Mouse (Mus musculus) testis, adult 2 months (tissue): ENCODE measurements around the gene Col4a1. TPM values are rescaled to one million over a fixed set of nuclear protein-coding genes. Genes with fewer than 3 reads are reported as not detected.
A peak's percentile ranks its signal among the peaks of the same experiment; 100 is the strongest.

Experiments
- H3K27ac ChIP-seq: fragments of 200-500 bp; 2 replicates; pipeline ENCODE4 v1.5.1; 2012; ENCODE audit warnings: low read depth, low read length; ENCODE audit not compliant: control insufficient read depth, insufficient read depth
- H3K27me3 ChIP-seq: fragments of 200-500 bp; 2 replicates; pipeline ENCODE4 v1.6.1; 2012; ENCODE audit warnings: mild to moderate bottlenecking, low read length, moderate library complexity; ENCODE audit not compliant: control insufficient read depth, insufficient read depth
- H3K36me3 ChIP-seq: fragments of 200-500 bp; 2 replicates; pipeline ENCODE4 v1.6.1; 2012; ENCODE audit warnings: mild to moderate bottlenecking, low read length; ENCODE audit not compliant: control insufficient read depth, insufficient read depth
- H3K4me1 ChIP-seq: fragments of 200-500 bp; 2 replicates; pipeline ENCODE4 v1.6.1; 2012; ENCODE audit warnings: low read length; ENCODE audit not compliant: control insufficient read depth, insufficient read depth
- H3K4me3 ChIP-seq: fragments of 200-500 bp; 2 replicates; pipeline ENCODE4 v1.5.1; 2012; ENCODE audit warnings: low read depth, mild to moderate bottlenecking, low read length, moderate library complexity, mixed read lengths; ENCODE audit not compliant: control insufficient read depth
- CTCF ChIP-seq: fragments of 200-500 bp; IDR thresholded peaks from 2 replicates; pipeline ENCODE4 v1.5.1; 2012; ENCODE audit warnings: low read depth, mild to moderate bottlenecking, inconsistent platforms, low read length, moderate library complexity; ENCODE audit not compliant: control insufficient read depth, insufficient read depth, insufficient replicate concordance
- POLR2A ChIP-seq: fragments of 200-500 bp; IDR thresholded peaks from 2 replicates; pipeline ENCODE4 v1.6.1; 2012; ENCODE audit warnings: low read depth, mild to moderate bottlenecking, inconsistent platforms, low read length, moderate library complexity; ENCODE audit not compliant: control insufficient read depth
- polyA plus RNA-seq: library from polyadenylated mRNA; depleted of rRNA; stranded (reverse); fragments of >200 nt; gene quantifications from 2 replicates; pipeline ENCODE4 v1.2.3, GENCODE M21; 2012

Col4a1 gene
- polyA plus RNA-seq, 1 experiment = 18.8 TPM

DNA sequence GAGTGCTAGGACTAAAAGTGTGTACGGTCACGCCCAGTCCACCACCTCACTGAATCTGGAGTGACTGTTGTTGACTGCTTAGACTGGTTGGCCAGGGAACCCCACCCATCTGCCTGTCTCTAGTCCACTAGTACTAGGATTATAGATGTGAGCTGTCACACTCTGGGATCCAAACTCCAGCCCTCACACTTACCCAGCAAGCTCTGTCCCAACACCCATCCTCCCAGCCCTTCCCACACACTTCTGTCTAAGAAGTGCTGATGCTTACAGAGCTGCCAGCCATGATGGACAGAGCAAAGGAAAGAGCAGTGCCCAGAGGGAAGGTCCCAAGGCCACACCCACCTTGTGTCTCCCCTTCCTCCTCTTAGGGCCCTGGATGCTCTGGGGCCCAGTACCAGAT is 127.0 kb downstream of the Col4a1 start:
- no peaks in the 10 kb centered on the region for H3K36me3 ChIP-seq

DNA sequence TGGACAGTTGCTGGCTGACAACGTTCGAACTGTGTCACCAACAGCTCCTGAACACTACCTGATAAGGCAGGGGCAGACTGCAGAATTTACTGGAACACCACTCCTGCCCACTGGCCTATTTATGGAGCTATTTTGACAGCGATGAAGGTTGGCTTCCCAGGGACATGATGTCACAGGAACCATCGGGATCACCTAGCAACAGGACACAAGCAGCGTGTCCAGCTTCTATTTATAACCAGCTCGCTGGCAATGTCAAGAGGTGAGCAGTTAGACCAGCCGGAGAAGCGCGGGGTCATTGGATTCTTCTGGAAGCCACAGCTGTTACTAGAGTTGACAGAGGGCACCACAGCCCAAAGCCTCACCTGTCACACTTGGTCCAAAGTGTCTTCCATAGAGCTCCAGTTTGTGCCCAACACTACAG is 129.0 kb downstream of the Col4a1 start:
- Histone ChIP-seq H3K4me3 (no peak overlapping the region), H3K4me1 (peaks cover 8% of the 10 kb centered on the region), H3K27me3 (no peaks in the 10 kb centered on the region), H3K36me3 (no peaks in the 10 kb centered on the region), H3K27ac (no peak overlapping the region)
- TF ChIP-seq CTCF = no peak

More for the DNA sequence above, 127.0 kb downstream of the Col4a1 start:
- H3K4me3 ChIP-seq = no peak overlapping the region
- H3K4me1 ChIP-seq = peaks cover 8% of the 10 kb centered on the region
- H3K27me3 ChIP-seq = no peaks in the 10 kb centered on the region
- TF ChIP-seq POLR2A (no peak), CTCF (no peak)
- H3K27ac ChIP-seq = no peak overlapping the region

- no peak for TF ChIP-seq POLR2A
- no peak for TF ChIP-seq CTCF
- Histone ChIP-seq H3K27ac (no peak overlapping the region), H3K4me3 (no peak overlapping the region), H3K36me3 (no peaks in the 10 kb centered on the region), H3K4me1 (no peaks in the 10 kb centered on the region; the same call in 1 of the 2 replicates), H3K27me3 (no peaks in the 10 kb centered on the region)
Measured at GRCm38 (mm10) chr8:11182606-11183005, 130.0 kb downstream of the Col4a1 start.

DNA sequence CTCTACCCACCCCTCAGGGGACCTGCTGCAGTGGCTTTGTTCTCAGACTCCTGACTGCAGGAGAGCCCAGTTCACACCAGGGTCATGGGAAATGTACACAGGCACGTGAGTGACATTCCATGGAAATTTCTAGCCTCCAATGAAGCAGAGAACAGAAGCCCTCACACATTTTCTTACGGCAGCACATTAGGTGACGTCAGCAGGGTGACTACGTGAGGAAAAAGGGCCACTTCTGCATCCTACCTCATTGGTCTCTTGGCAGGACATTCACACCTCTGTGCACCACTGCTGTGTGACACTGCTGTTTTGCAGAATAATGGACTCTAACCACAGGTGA is 130.5 kb downstream of the Col4a1 start:
- Histone ChIP-seq H3K27me3 (no peaks in the 10 kb centered on the region), H3K27ac (no peak overlapping the region), H3K4me3 (no peak overlapping the region), H3K4me1 (no peaks in the 10 kb centered on the region), H3K36me3 (no peaks in the 10 kb centered on the region)
- TF ChIP-seq CTCF = no peak
- no peak for TF ChIP-seq POLR2A

DNA sequence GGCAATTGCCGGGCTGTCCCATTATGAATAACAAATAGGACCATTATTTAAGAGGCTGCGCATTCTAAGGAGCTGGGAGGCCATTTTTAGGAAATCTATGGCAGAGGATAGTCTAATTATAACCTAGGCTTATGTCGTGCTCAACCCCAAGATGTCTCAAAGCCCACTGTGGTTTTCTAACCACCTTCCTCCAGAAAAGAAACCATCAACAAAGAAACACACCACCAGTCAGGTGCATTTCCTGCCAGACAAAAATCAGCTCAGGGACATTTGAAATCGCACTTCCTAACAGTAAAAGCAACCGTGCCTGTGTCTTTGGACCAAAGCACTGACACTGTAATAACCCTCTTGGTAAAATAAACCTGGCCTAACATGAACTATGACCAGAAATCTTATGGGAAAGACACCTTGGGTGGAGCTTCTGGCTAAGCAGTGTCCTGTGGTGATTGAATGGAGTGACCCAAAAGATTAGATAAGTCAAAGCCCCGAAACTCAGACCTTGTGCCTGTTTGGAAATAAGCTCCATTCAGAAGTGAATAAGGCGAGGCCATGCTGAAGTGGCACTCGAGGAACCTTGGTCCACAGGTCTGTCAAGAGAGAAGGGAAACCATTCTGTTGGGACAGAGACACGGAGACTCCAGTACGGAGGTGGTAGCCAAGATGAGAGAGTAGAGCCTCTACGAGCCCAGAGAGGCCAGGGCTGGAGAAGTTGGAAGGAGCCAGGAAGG is 131.0 kb downstream of the Col4a1 start:
- TF ChIP-seq POLR2A = no peak
- TF ChIP-seq CTCF = no peak
- no peak overlapping the region for H3K4me3 ChIP-seq
- H3K27ac ChIP-seq = no peak overlapping the region
- H3K36me3 ChIP-seq = no peaks in the 10 kb centered on the region
- H3K4me1 ChIP-seq = no peaks in the 10 kb centered on the region
- H3K27me3 ChIP-seq = no peaks in the 10 kb centered on the region

GRCm38 (mm10) chr8:11179869-11180268 is 132.8 kb downstream of the Col4a1 start:
- Histone ChIP-seq H3K27ac (no peak overlapping the region), H3K4me1 (no peaks in the 10 kb centered on the region), H3K4me3 (no peak overlapping the region), H3K27me3 (no peaks in the 10 kb centered on the region), H3K36me3 (no peaks in the 10 kb centered on the region)
- TF ChIP-seq POLR2A (no peak), CTCF (no peak)

- Histone ChIP-seq H3K27ac (no peak overlapping the region), H3K4me3 (no peak overlapping the region), H3K27me3 (no peaks in the 10 kb centered on the region), H3K36me3 (no peaks in the 10 kb centered on the region), H3K4me1 (no peaks in the 10 kb centered on the region)
- TF ChIP-seq CTCF (no peak), POLR2A (no peak)
Measured at GRCm38 (mm10) chr8:11176393-11176792, 136.2 kb downstream of the Col4a1 start.

DNA sequence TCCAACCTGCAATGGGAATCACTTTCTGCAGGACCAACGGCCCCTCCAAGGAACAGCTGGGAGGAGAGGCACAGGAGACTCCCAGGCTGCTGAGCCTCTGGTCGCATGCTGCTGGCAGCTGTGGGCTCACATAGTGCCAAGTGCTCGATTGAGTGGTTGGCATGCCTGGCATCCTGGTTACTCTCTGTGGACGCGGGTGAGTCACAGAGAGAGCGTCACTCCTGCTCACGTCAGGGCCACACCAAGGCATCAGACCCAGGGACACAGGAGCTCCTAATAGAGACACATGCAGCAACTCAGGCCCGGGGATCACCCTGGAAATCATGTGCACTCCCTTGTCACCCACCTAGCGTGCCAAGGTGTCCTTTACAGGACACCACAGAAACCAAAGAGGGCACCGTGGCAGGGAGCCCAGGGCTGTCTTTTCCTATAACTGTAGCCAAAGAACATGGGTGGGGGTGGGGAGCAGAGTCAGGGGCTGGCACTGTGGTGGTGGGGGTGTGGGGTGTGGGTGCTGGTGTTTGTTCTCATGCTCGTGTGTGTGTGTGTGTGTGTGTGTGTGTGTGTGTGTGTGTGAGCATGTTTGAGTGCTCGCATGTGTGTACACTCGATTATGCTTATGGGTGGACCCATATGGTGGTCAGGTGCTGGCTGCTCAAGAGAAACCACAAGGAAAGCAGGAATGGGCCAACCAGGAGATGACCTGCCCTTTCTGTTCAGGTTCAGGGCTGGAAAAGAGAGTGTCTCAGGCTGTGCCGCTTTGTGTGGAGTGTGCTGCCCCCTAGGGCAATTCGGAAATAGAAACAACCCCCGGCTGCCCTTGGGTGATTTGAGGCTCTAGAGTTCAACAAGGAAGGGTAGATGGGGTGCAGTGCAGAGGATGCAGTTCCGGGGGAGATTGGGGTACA is 139.1 kb downstream of the Col4a1 start:
- H3K27me3 ChIP-seq = no peaks in the 10 kb centered on the region
- H3K4me3 ChIP-seq = no peak overlapping the region
- no peak overlapping the region for H3K27ac ChIP-seq
- no peaks in the 10 kb centered on the region for H3K36me3 ChIP-seq
- H3K4me1 ChIP-seq = no peaks in the 10 kb centered on the region
- TF ChIP-seq POLR2A = no peak
- peak; percentile 61; the same call in 1 of the 2 replicates for TF ChIP-seq CTCF
